Mouse (Mus musculus) frontal cortex, postnatal 10 days (tissue): ENCODE results near the gene Tnr.

Experiments used
- DNase-seq, 2 experiments: peaks; one replicate each; pipeline ENCODE4 v3.0.0; 2022; ENCODE audit warnings: low spot score in 2 of 2, mixed read lengths in 1 of 2

The Tnr gene

GRCm38 (mm10) chr1:159792546-159792945 is 269.0 kb downstream of the Tnr start:
- DNase-seq, result no peak

- DNase-seq, result no peak
Observed at GRCm38 (mm10) chr1:159796021-159796420, 272.5 kb downstream of the Tnr start.

- DNase-seq, result no peak
Observed at GRCm38 (mm10) chr1:159800366-159800765, 276.8 kb downstream of the Tnr start.

- no peak for DNase-seq
Observed at GRCm38 (mm10) chr1:159801753-159802152, 278.2 kb downstream of the Tnr start.

GRCm38 (mm10) chr1:159803711-159804110 is 280.1 kb downstream of the Tnr start:
- DNase-seq, result no peak

- no peak for DNase-seq
Observed at GRCm38 (mm10) chr1:159809493-159809892, 285.9 kb downstream of the Tnr start.

- no peak for DNase-seq
Observed at GRCm38 (mm10) chr1:159811805-159812204, 288.2 kb downstream of the Tnr start.

GRCm38 (mm10) chr1:159812820-159813411 is 289.3 kb downstream of the Tnr start:
- DNase-seq, result no peak

GRCm38 (mm10) chr1:159814348-159814747 is 290.8 kb downstream of the Tnr start:
- no peak for DNase-seq

- no peak for DNase-seq
Observed at GRCm38 (mm10) chr1:159816614-159817371, 293.2 kb downstream of the Tnr start.

- no peak for DNase-seq
Observed at GRCm38 (mm10) chr1:159819511-159819910, 295.9 kb downstream of the Tnr start.

GRCm38 (mm10) chr1:159822416-159822815 is 298.8 kb downstream of the Tnr start:
- peak; percentile 18 to 22 for DNase-seq

GRCm38 (mm10) chr1:159828531-159828930 is 305.0 kb downstream of the Tnr start:
- DNase-seq, result no peak

GRCm38 (mm10) chr1:159833165-159833564 is 309.6 kb downstream of the Tnr start:
- DNase-seq, result no peak

- DNase-seq, result no peak
Observed at GRCm38 (mm10) chr1:159833646-159834338, 310.2 kb downstream of the Tnr start.

GRCm38 (mm10) chr1:159835126-159835525 is 311.6 kb downstream of the Tnr start:
- no peak for DNase-seq

- DNase-seq, result no peak
Observed at GRCm38 (mm10) chr1:159840337-159840736, 316.8 kb downstream of the Tnr start.

GRCm38 (mm10) chr1:159842876-159843275 is 319.3 kb downstream of the Tnr start:
- DNase-seq, result no peak

- no peak for DNase-seq
Observed at GRCm38 (mm10) chr1:159852088-159852487, 328.5 kb downstream of the Tnr start.

- DNase-seq, result no peak
Observed at GRCm38 (mm10) chr1:159854261-159854660, 330.7 kb downstream of the Tnr start.

- no peak for DNase-seq
Observed at GRCm38 (mm10) chr1:159861782-159862474, 338.4 kb downstream of the Tnr start.

- DNase-seq, result no peak
Observed at GRCm38 (mm10) chr1:159865696-159866095, 342.1 kb downstream of the Tnr start.
